Mouse (Mus musculus) thymus, postnatal 14 days (tissue): Measurements from ENCODE around the gene Jade2.

Experiments
- DNase-seq: peaks from one replicate; pipeline ENCODE4 v3.0.0; 2021

The Jade2 gene

DNA sequence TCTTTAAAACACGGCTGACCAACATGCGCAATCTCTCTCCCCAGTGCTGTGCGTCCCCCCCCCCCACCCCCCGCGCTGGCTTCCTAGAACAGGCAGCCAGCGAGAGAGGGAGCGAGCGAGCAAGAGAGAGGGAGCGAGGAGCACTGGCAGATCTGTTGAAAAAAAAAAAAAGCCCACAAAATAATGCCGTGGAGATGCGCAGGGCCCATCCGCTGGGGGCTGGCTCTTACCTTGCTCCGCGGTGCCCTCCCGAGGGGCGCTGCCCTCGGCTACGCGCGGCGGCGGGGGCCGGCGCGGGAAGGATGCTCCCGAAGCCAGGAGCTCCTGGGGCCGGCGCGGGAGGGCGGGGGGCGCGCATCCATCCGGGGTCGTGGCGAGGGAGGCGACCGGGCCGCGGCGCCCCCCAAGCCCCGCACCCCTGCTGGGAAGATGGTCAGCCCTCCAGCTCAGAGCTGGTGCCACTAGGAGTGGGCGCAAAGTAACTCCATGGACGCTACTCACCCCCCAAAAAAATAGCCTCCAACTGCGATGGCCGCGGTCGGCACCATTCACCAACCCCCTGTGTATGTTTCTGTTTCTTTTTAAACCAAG lies at the start of gene Jade2:
Jade2 (minus strand) TSS at position 573 of the 591 bp plus-strand sequence.
- DNase-seq = peak; percentile 71

DNA sequence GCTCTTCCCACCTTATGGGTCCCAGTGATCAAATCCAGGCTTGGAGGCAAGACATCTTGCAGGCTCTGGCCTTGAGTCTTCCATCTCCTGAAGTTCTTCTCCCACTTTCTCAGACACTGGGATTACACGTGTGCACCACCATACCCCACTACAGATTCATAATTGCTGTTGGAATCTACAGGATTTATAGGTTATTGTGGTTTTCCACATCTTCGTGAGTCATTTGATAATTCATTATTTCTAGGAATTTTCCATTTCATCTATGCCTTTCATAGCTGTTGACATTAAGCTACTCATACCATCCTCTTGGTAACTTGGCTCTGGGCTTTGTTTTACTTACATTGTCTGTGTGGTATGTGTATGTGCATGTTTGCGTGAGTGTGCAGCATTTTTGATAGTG lies 46.8 kb upstream of the Jade2 start:
- DNase-seq = no peak

DNA sequence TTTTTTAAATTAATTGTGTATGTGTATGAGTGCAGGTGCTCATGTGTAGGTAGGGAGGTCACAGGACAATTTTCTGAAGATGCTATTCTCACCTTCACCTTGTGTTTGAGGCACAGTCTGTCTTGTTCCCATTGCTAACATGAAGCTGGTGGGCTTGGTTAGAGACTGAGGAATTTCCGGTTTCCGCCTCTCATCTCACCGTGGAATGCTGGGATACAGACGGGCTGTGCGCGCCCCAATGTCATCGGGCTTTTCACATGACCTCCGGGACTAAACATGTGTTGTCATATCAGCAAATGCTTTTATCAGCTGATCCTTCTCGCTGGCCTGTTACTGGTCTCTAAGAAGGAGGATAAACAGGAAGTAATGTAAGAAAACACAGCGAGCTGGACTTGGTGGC lies 42.2 kb upstream of the Jade2 start:
- DNase-seq = no peak

DNA sequence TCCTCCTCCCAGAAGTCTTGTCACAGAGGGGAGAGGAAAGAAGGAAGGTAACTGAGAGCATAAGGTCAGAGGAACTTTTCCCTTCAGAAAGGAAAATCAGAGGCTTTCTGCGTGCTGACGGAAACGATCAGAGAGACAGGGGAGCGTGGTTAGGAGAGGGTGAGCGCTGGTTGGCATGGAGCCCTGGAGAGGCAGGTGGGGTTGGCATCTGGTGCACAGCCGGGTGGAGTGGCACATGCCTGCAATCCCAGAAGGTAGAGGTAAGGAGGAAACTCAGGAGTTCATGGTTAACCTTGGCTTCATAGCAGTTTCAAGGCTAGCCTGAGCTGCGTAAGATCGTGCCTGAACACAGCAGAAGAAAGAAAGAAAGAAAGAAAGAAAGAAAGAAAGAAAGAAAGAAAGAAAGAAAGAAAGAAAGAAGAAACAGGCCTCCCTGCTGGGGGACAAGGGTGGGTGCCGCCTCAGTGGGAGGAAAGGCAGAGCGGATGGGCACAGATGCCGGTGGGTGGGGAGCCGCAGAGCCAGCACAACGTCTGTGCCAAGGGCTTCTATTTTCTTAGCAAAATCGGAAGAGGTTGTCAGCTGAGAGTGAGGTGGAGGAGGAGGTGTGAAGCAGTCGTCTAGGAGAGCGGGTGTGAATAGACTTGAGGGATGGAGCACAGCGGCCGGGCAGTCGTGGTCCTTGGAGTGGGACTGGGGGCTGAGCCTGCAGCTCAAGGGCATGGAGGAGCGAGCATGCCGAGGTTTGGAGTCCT lies 41.0 kb upstream of the Jade2 start:
- DNase-seq = peak; percentile 74

DNA sequence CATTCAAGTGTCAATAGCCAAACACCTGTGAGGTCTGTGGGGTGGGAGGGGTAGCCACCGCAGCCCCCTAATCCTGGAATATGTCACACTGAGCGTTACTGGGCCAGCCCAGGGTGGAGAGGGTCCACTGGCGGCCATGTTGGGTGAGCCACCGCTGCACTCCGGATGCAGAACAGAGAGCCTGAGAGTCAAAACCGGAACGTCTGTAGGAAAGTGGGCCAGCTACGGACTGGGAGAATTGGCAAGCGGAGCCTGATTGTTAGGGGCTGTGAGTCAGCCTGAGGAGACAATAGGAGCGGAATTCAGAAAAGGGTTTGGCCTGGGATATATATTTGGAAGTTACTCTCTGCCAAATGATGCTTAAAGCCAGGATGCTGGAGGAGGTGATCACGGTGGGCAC lies 39.9 kb upstream of the Jade2 start:
- no peak for DNase-seq

DNA sequence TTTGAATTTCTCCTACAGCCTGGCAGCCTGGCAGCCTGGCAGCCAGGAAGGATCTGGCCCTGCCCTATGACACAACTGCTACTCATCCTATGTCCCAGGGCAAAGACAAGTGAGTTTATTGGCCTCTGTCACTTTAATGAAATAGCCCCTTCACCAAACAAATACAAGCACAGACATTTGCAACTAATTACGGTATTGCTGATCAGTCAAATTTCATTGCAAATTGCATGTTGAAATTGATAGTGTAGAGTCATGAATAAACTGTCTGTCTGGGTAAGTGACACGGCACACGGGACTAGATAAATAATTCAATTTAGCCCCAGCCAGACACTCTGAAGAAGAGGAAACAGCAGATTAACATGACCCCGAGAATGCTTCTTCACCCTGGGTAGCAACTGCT lies 38.6 kb upstream of the Jade2 start:
- no peak for DNase-seq

DNA sequence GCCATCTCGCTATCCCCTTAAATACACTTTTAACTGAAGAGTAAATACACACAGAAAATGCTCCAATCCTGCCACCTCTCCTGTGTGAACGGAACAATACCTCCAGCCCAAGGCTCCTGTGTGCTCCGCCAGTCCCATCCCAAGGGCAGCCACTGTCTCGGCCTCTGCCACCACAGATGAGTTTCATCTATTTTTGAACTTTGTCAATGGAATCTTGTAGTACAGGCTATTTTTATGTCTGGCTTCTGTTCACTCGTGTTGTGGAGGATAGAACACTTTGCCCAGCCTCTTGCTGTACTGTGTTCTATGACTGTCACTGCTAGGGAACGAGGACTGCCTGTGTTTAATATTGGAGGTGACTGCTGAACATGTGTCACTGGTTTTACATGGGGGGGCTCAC lies 28.2 kb upstream of the Jade2 start:
- no peak for DNase-seq

DNA sequence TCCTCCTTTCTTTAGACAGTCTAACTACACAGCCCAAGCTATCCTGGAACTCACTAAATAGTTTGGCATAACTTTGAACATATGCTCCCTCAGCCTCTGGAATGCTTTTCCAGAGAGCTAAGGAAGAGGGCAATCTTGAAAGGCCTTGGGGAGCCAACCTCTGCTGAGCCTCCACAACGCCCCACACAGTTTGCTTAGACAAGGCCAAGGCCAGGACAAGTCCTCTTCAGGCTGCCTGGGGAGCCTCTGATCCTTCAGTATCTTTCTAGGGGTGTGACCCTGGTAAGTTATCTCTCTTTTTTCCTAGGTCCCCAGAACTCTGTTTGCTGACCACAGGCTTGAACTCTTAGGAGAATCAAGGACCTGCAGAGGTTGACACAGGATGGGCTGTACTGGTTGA lies 26.6 kb upstream of the Jade2 start:
- no peak for DNase-seq

DNA sequence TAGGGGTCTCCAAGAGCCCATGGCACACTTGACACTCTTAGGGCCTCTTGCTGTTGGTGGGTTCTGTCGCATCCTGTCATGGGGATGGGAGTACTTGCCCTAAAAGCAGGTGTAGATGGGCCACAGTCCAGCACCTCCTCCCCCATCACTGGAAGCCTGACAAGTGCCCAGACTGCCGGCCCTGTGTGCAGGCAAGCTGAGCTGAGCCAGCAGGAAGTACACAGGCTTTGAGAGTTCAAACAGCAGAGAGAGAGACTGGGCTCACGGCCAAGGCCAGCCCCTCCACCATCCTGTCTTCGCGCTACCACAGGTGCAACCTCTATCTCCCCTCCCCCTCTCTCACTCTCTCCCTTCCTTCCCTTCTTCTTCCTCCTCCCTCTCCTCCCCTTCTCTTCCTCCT lies 26.2 kb upstream of the Jade2 start:
- DNase-seq = peak; percentile 88

DNA sequence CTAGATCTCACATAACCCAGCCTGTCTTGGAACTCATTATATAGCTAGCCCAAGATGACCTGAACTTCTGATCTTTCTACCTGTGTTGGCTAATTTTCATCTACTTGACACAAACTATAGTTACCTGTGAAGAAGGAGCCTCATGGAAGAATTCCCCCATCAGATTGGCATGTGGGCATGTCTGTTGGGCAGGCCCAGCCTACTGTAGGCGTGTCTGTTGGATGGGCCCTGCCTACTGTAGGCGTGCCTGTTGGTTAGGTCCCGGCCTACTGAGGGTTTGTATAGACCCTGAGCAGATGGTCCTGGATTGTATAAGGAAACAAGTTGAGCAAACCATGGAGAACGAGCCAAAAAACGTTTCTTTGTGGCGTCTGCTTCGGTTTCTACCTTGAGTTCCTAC lies 24.3 kb upstream of the Jade2 start:
- no peak for DNase-seq

DNA sequence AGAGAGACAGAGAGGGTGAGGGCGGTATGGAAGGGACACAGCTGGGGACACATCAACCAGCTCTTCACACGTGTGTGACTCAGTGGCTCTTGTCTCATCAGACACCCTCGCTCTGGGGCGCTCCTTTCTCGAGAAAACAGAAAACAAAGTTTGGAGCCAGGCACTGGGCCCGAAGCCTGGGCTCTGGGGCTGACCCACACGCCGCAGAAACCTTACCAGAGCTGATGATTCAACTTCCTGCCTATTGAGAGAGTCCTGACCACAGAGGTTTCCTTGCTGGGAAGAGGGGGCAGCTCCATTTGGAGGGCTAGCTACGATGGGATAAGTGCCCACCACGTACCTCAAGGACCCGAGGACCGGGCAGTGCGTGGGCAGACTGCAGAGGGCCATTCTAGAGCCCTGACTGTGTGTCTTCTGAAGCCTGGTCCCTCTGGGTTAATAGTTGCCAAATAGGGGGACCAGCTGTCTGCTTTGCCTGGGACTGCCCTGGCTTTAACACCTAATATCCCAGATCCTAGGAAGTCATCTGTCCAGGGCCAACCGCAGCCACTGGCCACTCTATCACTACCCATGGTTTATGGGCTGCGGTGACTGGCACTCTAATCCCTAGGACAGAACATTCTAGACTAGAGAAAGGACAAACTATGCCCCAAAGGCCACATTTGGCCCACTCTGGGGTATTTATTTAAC lies 23.7 kb upstream of the Jade2 start:
- no peak for DNase-seq

DNA sequence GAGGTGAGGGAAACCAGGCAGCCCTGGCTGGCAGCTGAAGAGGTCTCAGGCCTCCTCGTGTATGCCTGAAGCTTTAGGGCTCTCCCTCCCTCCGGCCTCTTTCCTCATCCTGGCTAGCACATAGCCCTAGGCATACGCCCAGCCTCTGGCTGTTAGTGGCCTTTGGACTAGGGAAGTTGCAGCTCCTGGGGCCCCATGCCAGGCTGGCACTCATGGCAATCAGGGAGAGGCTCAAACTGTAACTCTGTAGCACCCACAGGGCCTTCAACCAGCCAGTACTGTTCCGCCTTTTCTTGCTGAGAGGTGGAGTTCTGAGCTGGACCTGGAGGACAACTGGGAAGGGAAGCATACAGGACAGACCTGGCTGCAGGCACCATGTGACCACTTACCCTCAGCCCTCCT lies 19.5 kb upstream of the Jade2 start:
- DNase-seq = no peak

DNA sequence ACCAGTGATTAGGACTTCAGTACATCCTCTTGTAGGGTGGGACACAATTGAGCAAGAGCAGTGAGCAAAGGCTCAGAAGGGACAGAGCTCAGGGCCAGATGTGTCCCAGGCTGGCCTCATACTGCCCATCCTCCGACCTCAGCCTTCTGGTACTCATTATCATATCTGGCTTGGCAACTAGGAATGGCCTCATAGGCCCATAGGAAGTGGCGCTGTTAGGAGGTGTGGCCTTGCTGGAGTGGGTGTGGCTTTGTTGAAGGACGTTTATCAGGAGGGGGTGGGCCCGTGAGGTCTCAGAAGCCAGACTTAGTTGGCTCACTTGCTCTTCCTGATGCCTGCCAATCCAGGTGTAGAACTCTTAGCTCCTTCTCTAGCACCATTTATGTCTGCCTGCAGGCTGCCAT lies 18.3 kb upstream of the Jade2 start:
- DNase-seq = no peak

DNA sequence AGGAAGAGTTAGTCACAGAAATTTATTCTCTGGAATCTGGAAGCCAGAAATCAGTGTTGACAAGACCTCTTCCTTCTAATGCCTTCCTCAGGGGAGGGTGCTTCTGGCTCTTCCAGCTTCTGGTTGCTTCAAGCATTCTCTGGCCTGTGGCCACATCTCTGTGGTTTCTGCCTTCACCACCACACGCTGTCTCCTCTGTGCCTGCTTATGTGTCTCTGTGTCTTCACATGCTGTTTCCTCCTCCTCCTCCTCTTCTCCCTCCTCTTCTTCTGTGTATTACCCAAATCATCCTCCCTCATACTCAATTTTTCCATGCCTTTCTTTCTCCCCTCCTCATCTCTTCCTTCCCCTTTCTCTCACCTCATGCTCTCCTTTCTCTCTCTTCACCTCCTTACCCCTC lies 17.6 kb upstream of the Jade2 start:
- DNase-seq = no peak

DNA sequence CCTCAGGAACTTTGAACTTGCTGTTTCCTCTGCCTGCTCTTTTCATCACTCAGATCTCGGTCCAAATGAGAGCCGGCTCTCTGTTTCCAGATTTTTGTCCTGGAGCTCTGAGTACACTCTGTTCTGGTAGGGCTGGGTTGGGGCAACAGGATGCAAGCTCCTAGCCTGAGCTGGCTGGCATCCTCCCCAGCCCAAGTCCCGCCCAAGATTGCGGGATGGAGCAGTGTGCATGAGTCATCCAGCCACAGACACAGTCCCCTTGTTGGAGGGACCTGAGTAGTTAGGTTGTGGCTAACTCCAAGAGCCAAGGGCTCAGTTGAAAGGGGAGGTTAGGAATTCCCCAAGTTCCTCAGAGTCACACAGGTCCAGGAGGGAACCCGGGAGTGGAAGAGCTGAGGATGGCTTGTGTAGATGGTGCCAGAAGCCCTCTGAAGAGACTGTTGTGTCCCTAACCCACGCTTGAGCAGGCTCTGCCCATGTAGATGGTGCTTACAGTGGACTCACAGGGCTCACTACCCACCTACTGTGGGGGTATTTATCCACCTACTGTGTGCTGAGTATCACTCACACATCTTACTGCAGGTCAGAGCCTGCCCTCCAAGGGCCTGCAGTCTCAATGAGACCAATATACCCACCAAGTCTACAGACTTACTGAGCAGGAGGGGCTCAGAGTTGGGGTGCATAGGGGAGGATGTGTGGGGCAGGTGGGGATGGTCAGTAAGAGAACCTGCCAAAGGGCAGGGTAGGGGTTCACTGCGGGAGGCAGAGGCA lies 17.0 kb upstream of the Jade2 start:
- DNase-seq = no peak

DNA sequence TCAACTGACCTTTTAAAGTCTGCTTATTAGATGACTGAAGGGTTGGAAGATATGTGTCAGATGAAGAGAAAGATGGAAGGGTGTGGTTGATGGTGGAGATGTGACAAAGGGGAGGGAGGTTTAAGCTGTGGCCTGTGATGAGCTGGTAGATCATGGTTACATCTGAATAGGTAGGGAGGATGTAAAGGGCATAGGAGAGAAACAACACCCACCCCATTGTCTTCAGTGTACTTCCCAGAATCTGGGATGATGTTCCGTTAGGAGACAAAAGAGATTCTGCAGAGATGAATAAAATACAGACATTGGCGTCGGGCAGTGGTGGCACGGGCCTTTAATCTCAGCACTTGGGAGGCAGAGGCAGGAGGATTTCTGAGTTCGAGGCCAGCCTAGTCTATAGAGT lies 15.7 kb upstream of the Jade2 start:
- no peak for DNase-seq

DNA sequence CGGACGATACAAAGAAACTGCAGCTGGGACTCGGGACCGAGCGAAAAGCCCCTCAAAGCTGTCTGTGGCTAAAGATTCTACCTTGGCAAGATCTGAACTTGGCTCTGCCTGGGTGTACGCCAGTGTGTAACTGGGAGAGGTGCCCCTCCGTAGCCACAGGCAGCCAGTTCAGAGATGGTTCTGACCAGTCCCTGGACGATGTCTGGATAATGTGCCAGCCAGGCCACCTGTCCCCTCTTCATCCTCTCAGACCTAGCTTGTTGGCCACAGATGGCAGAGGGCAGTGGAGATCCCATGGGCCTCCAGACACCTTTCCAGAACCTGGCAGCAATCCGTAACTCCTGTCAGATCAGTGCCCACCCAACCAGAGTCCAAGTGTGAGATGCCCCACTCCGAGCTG lies 9.8 kb upstream of the Jade2 start:
- no peak for DNase-seq

DNA sequence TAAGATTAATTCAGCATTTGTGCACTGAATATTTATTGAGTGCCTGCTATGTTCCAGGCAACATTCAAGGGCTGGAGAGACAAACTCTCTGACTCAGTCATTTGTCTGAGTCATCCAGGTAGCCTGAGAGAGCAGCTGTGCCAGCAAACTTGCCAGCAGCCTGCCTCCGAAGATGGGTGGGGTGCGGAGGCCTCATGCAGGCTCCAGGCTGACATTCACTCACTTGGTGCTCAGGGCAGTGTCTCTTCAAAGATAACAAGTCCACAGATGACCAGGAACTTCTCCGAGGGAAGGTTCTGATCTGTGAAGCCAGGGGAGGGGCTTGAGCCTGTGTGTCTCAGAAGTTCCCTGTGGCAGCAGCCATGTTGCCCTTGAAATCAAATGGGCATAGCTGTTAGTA lies 8.6 kb upstream of the Jade2 start:
- no peak for DNase-seq

DNA sequence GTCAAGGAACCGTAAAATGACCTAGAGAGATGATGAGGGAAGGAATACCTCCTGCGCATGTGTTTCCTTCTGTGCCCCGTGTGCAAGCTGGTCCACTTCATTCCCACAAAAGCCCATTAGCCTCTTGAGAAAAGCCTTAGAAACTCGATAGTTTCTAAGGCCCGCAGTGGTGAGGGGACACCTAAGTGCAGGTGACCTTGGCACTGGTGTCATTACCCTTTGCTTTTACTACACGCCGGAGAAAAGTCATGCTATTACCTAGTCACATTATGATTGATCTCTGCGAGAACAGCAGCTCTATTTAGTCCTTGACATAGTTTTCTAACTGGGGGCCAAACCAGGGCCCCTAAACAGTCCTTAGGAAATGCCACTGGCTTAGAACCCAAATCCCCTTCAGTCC lies 3.2 kb upstream of the Jade2 start:
- DNase-seq = no peak

DNA sequence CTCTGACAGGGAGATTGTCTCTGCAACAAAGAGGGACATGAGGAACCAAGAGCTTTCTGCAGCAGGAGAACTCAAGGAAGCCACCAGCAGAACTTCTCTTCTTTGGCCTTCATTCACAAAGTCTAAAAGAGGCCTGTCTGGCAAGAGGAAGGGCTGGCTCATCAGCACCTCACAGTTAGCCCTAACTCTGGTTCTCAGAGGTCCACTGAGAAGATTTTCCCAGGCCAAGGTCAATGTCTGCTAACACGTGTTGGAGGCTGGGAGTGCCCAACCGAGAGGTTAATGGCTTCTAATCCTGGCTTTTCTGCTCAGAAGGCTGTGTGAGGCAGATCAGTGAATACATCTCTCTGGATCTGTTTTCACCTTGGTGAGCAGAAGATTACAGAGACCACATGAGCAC lies 2.1 kb upstream of the Jade2 start:
- no peak for DNase-seq

DNA sequence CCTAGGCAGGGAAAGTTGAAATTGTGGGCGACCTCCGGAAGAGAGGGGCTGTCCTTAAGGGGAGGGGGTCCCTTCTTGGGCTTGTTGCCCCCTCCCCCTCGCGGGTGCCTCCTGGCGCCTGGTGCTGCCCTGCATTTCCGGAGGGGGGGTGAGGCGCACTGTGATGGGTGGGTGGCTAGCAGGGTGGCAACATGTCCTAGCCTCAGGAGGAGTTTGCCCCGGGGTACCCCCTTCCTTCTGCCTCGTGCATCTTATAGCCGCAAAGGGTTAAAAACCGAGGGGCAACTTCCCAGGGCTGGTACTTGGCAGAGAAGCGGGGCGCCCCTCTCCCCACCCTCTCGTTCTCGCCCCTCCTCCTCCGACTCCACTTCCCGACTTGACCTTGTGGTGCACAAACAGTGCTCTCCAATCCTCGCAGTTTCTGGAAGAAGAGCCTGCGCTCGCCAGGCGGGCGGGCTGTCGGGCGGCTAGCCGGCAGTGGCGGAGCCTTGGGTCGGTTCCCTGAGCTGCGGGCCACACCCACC lies 1.1 kb upstream of the Jade2 start:
- peak; percentile 90 for DNase-seq

DNA sequence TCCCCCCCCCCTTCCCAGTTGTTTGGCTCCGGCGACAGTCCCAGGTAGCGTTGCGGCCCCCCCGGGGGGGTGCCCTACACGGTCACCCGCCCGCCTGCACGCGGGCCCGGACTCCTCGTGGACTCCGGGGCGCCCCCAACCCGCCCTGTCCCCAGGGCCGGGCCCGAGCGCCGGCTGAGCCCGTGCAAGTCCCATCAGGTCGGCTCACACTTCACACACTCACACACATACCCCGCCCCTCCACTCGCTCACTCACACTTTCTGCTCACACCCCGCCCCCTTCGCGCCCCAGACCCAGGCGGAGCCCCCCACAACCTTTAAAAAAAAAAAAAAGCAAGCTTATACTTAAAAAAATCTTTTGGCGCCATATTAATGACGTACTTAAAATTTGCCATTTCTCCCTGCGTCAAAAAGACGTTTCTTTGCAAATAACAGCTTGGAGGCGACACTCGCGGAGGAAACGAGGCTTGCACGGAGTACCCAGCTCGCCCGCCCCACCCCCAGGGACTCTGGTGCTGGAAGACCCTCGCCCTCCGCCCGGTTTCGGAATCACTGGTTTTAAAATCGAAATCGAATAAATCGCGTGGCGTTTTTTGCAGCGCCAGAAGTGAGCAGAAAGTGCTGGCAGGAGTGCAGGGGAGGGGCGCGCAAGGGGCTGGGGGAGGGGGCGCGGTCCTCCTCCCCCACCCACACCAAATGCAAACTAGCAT lies 520 bp upstream of the Jade2 start:
- DNase-seq = peak; percentile 88

DNA sequence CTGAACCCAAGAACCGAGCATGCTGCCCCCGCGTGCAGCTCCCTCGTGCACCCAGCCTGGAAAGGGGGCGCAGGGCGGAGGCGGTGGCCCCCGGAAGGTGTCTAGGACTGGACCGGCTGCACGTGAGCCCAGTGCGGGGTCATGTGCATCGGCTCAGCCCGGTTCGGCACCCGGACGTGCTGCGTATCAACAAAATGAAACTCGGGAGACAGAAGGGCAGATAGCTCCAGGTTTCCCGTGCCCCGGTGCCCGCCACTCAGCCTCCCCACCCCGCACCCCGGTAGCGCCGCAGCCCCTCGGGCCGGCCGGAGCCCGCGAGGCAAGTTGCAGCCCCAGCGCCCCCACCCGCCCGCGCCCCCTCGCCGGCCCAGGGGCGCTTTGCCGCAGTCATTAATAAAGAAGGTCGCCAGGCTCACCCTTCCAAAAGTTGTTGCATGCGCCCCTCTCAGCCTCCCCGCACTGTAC lies 805 bp downstream of the Jade2 start:
- peak; percentile 76 for DNase-seq
